Mouse (Mus musculus) liver, adult 2 months (tissue): ENCODE data around the gene Tmem237. TPM values are rescaled to one million over a fixed set of nuclear protein-coding genes. Genes with fewer than 3 reads are reported as not detected.

Experiments
- DNase-seq: peaks from one replicate; pipeline ENCODE4 v3.0.0-alpha.2; 2011; ENCODE audit warnings: low read depth, low spot score; ENCODE audit errors: extremely low read depth
- H3K27ac ChIP-seq: fragments of 200-500 bp; replicated peaks from 2 replicates; pipeline ENCODE4 v1.5.1; 2012; ENCODE audit warnings: low read depth, mild to moderate bottlenecking, control low read depth, inconsistent platforms, low read length; ENCODE audit not compliant: insufficient read depth
- H3K27me3 ChIP-seq: fragments of 200-500 bp; 2 replicates; pipeline ENCODE4 v1.6.1; 2012; ENCODE audit warnings: mild to moderate bottlenecking, moderate library complexity, low read length, inconsistent platforms; ENCODE audit not compliant: control insufficient read depth, insufficient read depth
- H3K36me3 ChIP-seq: fragments of 200-500 bp; 2 replicates; pipeline ENCODE4 v1.6.1; 2012; ENCODE audit warnings: low read length, inconsistent platforms; ENCODE audit not compliant: control insufficient read depth, insufficient read depth
- H3K4me1 ChIP-seq: fragments of 200-500 bp; 2 replicates; pipeline ENCODE4 v1.6.1; 2011; ENCODE audit warnings: low read length; ENCODE audit not compliant: control insufficient read depth, insufficient read depth
- H3K4me3 ChIP-seq: fragments of 200-500 bp; 2 replicates; pipeline ENCODE4 v1.5.1; 2011; ENCODE audit warnings: low read depth, mild to moderate bottlenecking, control low read depth, low read length, moderate library complexity; ENCODE audit not compliant: insufficient read depth
- H3K79me2 ChIP-seq: fragments of 200-500 bp; 2 replicates; pipeline ENCODE4 v1.6.1; 2012; ENCODE audit warnings: inconsistent platforms, mild to moderate bottlenecking, low read length, moderate library complexity; ENCODE audit not compliant: control insufficient read depth, insufficient read depth
- H3K9ac ChIP-seq: fragments of 200-500 bp; 2 replicates; pipeline ENCODE4 v1.6.1; 2012; ENCODE audit warnings: low read depth, mild to moderate bottlenecking, control low read depth, inconsistent platforms, low read length
- CTCF ChIP-seq: fragments of 200-500 bp; IDR thresholded peaks from 2 replicates; pipeline ENCODE4 v1.5.1; 2011; ENCODE audit warnings: low read depth, low read length, control low read depth
- POLR2A ChIP-seq: fragments of 200-500 bp; IDR thresholded peaks from 2 replicates; pipeline ENCODE4 v1.6.1; 2011; ENCODE audit warnings: low read length, control low read depth; ENCODE audit not compliant: insufficient read depth; ENCODE audit errors: extremely low read depth
- WGBS: fragments of 180-500 bp; shearing (Covaris S2); methylation state at CpG from one replicate; pipeline ENCODE4 v1.1.7; 2018; 5-methylcytosine and 5-hydroxymethylcytosine counted together
- polyA plus RNA-seq: library from polyadenylated mRNA; depleted of rRNA; stranded (reverse); fragments of >200 nt; gene quantifications from 2 replicates; pipeline ENCODE4 v1.2.3, GENCODE M21; 2012
- total RNA-seq: library from RNA; depleted of rRNA; stranded (reverse); fragments of >200 nt; gene quantifications from 2 replicates; pipeline ENCODE4 v1.2.3, GENCODE M21; 2014

Gene Tmem237
- total and polyA plus RNA-seq, 2 experiments: 1.1 to 4.5 TPM

DNA sequence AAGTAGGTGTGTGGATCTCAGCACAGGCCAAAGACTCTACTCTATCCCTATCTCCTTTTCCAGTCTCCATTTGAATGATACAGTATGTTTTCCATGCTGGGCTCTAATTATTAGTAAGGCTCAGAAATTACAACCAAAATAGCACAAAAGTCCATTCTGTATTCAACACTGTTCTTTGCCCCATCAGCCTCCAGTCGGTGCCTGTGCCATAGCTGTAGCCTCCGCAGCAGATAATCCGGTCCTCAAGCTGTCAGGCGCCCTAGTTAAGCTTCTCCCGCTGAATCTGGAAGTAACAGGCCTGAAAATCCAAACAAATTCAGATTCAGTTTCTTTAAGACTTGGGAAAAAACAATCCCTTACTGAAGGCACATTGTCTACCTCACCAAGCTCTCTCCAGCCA is 43.7 kb upstream of the Tmem237 start:
- 93% methylated on average over 5 of the region's 5 CpGs for WGBS
- no peak for TF ChIP-seq POLR2A
- no peak for TF ChIP-seq CTCF
- H3K79me2 ChIP-seq: no peaks in the 10 kb centered on the region
- H3K36me3 ChIP-seq: peaks cover 70% of the 10 kb centered on the region
- H3K4me3 ChIP-seq: no peak overlapping the region
- no peaks in the 10 kb centered on the region for H3K27me3 ChIP-seq
- H3K4me1 ChIP-seq: peaks cover 11% of the 10 kb centered on the region
- no peak overlapping the region for H3K9ac ChIP-seq
- H3K27ac ChIP-seq: no peak overlapping the region
- no peak for DNase-seq

GRCm38 (mm10) chr1:59163030-59163461 is 42.8 kb upstream of the Tmem237 start, which contains the start of gene Mpp4:
Gene Mpp4 (minus strand): TSS chr1:59163389.
- no peak within 1 kb of the TSS for H3K9ac ChIP-seq
- DNase-seq: no peak
- WGBS: 84% methylated on average over 12 of the region's 12 CpGs
- no peaks in the 10 kb centered on the region for H3K79me2 ChIP-seq
- TF ChIP-seq CTCF (no peak), POLR2A (no peak)
- no peak within 1 kb of the TSS for H3K27ac ChIP-seq
- no peaks in the 10 kb centered on the region for H3K27me3 ChIP-seq
- H3K4me1 ChIP-seq: peaks cover 16% of the 10 kb centered on the region
- peaks cover 61% of the 10 kb centered on the region for H3K36me3 ChIP-seq
- H3K4me3 ChIP-seq: no peak within 1 kb of the TSS

DNA sequence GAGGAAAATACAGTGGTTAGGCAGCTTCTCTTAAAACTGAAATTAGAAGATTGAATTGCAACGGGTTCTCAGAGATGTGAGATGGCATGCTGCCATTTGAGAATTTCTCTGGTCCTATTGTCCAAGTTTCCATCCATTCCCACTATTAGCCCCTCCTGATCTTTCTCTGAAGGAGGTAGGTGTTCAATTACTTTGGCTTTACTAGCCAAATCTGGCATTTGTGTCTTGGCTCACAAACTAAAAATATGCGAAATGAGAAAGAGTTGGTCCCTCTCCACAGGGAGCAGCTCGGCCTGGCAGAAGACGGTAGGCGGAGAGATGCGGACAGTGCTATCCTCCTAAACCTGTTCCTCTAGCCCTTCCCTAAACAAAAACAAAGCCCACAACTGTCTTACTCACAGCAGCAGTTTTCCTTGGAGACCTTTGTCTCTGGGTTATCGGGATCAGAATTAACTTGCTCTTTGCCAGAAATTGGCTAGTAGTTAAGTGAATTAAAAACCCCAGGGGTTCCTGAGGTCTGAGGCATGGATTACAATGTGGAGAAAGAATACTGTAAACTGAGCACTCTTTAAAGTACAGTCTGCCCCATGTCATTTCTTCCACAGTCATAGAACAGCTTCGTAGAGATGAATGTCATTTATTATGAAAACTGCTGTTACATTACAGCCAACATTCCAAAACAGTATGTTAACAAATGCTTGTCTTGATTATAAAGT is 42.3 kb upstream of the Tmem237 start:
- 93% methylated on average over 8 of the region's 8 CpGs for WGBS
- Histone ChIP-seq H3K27me3 (no peaks in the 10 kb centered on the region), H3K4me3 (no peak overlapping the region), H3K36me3 (peaks cover 55% of the 10 kb centered on the region), H3K4me1 (peaks cover 16% of the 10 kb centered on the region), H3K79me2 (no peaks in the 10 kb centered on the region), H3K27ac (no peak overlapping the region), H3K9ac (no peak overlapping the region)
- no peak for DNase-seq
- TF ChIP-seq CTCF: no peak
- TF ChIP-seq POLR2A: no peak

DNA sequence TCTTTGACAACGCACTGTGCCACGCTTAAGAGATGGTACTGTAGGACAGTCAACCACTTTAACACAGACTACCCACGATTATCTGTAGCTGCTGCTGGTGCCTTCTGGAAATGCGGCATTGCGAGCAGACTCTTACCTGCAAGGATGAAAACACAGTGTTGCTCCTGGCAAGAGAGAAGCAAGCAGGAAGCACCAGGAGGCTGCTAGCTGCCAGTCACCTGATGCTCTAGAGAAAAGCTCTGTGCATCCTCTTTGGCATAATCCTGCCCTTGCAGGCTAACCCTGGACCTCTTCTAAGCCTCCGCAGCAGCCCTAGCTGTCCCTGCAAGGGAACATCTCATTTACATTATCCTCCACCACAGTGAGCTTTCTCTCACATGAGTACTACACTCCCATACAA is 41.2 kb upstream of the Tmem237 start:
- no peak for DNase-seq
- Histone ChIP-seq H3K4me3 (no peak overlapping the region), H3K36me3 (peaks cover 48% of the 10 kb centered on the region), H3K9ac (no peak overlapping the region), H3K27ac (no peak overlapping the region), H3K4me1 (peaks cover 19% of the 10 kb centered on the region), H3K27me3 (no peaks in the 10 kb centered on the region), H3K79me2 (no peaks in the 10 kb centered on the region)
- TF ChIP-seq POLR2A (no peak), CTCF (no peak)
- WGBS: 98% methylated on average over 6 of the region's 6 CpGs

DNA sequence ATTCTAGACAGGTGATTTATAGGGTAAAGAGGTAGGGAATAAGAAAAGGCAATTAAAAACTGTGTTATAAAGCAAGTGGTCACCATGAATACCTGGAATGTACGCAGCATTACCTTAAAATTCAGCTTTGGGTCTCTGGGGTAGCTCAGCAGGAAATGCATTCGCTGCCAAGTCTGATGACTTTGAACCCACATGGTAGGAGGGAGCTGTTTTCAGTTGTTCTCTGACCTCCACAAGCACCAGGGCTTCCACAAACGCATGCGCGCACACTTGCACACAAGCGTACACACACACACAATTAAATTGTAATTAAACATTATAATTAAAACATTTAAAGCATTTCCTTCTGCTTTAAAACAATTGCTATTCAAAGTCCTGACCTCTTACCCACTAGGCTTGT is 40.7 kb upstream of the Tmem237 start:
- TF ChIP-seq CTCF: no peak
- no peak for TF ChIP-seq POLR2A
- H3K4me1 ChIP-seq: peaks cover 16% of the 10 kb centered on the region
- H3K27ac ChIP-seq: no peak overlapping the region
- no peak overlapping the region for H3K4me3 ChIP-seq
- no peaks in the 10 kb centered on the region for H3K79me2 ChIP-seq
- whole genome bisulfite sequencing: 85% methylated on average over 6 of the region's 6 CpGs
- H3K36me3 ChIP-seq: peaks cover 45% of the 10 kb centered on the region
- peak; percentile 50 for DNase-seq
- no peaks in the 10 kb centered on the region for H3K27me3 ChIP-seq
- no peak overlapping the region for H3K9ac ChIP-seq

DNA sequence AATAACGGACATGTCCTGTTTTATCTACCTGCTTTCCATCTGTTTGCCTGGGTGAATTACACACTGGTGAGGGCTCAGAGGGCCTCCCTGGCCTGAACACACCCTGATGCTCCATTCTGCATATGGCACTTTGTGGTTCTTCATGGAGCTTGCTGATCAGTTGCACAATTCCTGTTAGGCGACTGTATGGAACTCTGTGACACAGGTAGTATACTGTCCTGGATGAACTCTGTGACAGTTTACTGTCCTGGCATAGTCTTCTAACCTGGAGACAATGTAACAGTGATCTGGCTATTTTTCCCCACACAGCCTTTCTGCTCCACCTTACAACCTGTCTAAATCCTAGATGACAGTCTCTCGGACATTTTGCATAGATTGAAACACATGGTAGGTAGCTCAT is 38.9 kb upstream of the Tmem237 start:
- Histone ChIP-seq H3K27ac (no peak overlapping the region), H3K4me3 (no peak overlapping the region), H3K9ac (no peak overlapping the region), H3K36me3 (peaks cover 35% of the 10 kb centered on the region), H3K4me1 (peaks cover 14% of the 10 kb centered on the region; the same call in 1 of the 2 replicates), H3K27me3 (no peaks in the 10 kb centered on the region), H3K79me2 (no peaks in the 10 kb centered on the region)
- DNase-seq: peak; percentile 65
- 64% methylated on average over 3 of the region's 3 CpGs for WGBS
- TF ChIP-seq POLR2A (no peak), CTCF (no peak)
